28 mouse cellular contexts compared by ENCODE assay signal in genomic region chr16:35607250-35607649, GRCm38 (mm10).
DNase-seq lines count a peak whose midpoint lies in the region; ATAC-seq lines count a peak whose summit lies in the region.
"Had no signal": no experiment of that assay in that cellular context is flagged by ENCODE, and none has a peak within 500 bp of the region (broad histone marks: within the 10 kb centered on the region; RNA-seq: fewer than 3 reads in every experiment).

No protein-coding gene starts in this region.

- H3K4me1 ChIP-seq in forebrain, embryonic 12.5 days = peaks cover 88% of the 10 kb centered on the region
- peaks cover 59% of the 10 kb centered on the region for H3K4me1 ChIP-seq in forebrain, embryonic 16.5 days (replicated peaks; ENCODE audit: control insufficient read depth, insufficient read depth, low read length)

- whole genome bisulfite sequencing in forebrain, embryonic 12.5 days = 89% methylated on average over 3 of the region's 3 CpGs
- WGBS in forebrain, embryonic 16.5 days = 47% methylated on average over 3 of the region's 3 CpGs

- H3K9ac ChIP-seq in forebrain, embryonic 12.5 days = no peak overlapping the region
- no peak overlapping the region for H3K9ac ChIP-seq in forebrain, embryonic 16.5 days (replicated peaks; ENCODE audit: low read depth, low read length)
- H3K9ac ChIP-seq: embryonic facial prominence, embryonic 13.5 days; forebrain, embryonic 13.5 days; forebrain, postnatal 0 days; hindbrain, embryonic 12.5 days had no signal

- peak; percentile 73 for DNase-seq in left cerebral cortex, postnatal 4 days
- DNase-seq in left cerebral cortex, adult 18-20 months (ENCODE audit: low spot score in 2 of 2) = no peak
- peak; percentile 34 for DNase-seq in brain, adult 2 months (ENCODE audit: low read depth, low spot score)
- no peak for DNase-seq in spleen, postnatal 14 days (ENCODE audit: low spot score in 2 of 2)
- DNase-seq: adrenal gland, postnatal 10 days; adrenal gland, postnatal 36 days; B cell, adult 2 months; cerebellum, adult 11-12 months; cerebellum, adult 9-11 months; cerebellum, postnatal 36 days; embryo, embryonic 11 days; forebrain, postnatal 0 days; gastrocnemius, adult 2 months; gastrocnemius, postnatal 14 days; heart, adult 11 months had no signal

- no peak for ATAC-seq in forebrain, embryonic 12.5 days (ENCODE audit: low FRiP score)
- ATAC-seq in forebrain, embryonic 16.5 days = no peak
- ATAC-seq: forebrain, embryonic 13.5 days; forebrain, postnatal 0 days; hindbrain, embryonic 16.5 days; inflammation-experienced regulatory T-cells, adult 6 months; intestine, embryonic 16.5 days; Patski had no signal

- H3K27ac ChIP-seq in forebrain, embryonic 12.5 days = peak overlapping the region; percentile 46; the same call in 1 of the 2 replicates
- H3K27ac ChIP-seq in forebrain, embryonic 16.5 days (ENCODE audit: low read length) = no peak overlapping the region
- H3K27ac ChIP-seq: embryonic facial prominence, embryonic 10.5 days; embryonic facial prominence, embryonic 13.5 days; gastrocnemius, adult 2 months; hindbrain, embryonic 12.5 days had no signal

- no peaks in the 10 kb centered on the region for H3K27me3 ChIP-seq in forebrain, embryonic 12.5 days
- H3K27me3 ChIP-seq in forebrain, embryonic 16.5 days (replicated peaks; ENCODE audit: control insufficient read depth, insufficient read depth, low read length) = no peaks in the 10 kb centered on the region
- H3K27me3 ChIP-seq: embryonic facial prominence, embryonic 13.5 days; forebrain, embryonic 13.5 days; hindbrain, embryonic 12.5 days; Patski had no signal

- no peak overlapping the region for H3K4me2 ChIP-seq in forebrain, embryonic 12.5 days
- no peak overlapping the region for H3K4me2 ChIP-seq in forebrain, embryonic 16.5 days (ENCODE audit: low read length)
- H3K4me2 ChIP-seq: embryonic facial prominence, embryonic 13.5 days; forebrain, embryonic 13.5 days; heart, embryonic 11.5 days; hindbrain, embryonic 12.5 days had no signal

- H3K4me3 ChIP-seq in forebrain, embryonic 12.5 days (replicated peaks) = no peak overlapping the region
- H3K4me3 ChIP-seq in forebrain, embryonic 16.5 days (replicated peaks; ENCODE audit: low read length) = no peak overlapping the region
- H3K4me3 ChIP-seq: embryonic facial prominence, embryonic 10.5 days; embryonic facial prominence, embryonic 13.5 days; erythroblast, embryonic 14.5 days; forebrain, embryonic 13.5 days; gastrocnemius, adult 2 months; hindbrain, embryonic 12.5 days had no signal

- intact Hi-C loops in left cerebral cortex, postnatal 4 days (cut with DNase I) = no loop called here

- no peaks in the 10 kb centered on the region for H3K9me3 ChIP-seq in forebrain, embryonic 12.5 days
- no peaks in the 10 kb centered on the region for H3K9me3 ChIP-seq in forebrain, embryonic 16.5 days (ENCODE audit: control insufficient read depth, low read length)
- H3K9me3 ChIP-seq: embryonic facial prominence, embryonic 10.5 days; embryonic facial prominence, embryonic 13.5 days; forebrain, embryonic 13.5 days; G1E; hindbrain, embryonic 12.5 days had no signal

- no peaks in the 10 kb centered on the region; the same call in 1 of the 2 replicates for H3K36me3 ChIP-seq in forebrain, embryonic 12.5 days (replicated peaks)
- H3K36me3 ChIP-seq in forebrain, embryonic 16.5 days (ENCODE audit: control insufficient read depth, insufficient read depth) = no peaks in the 10 kb centered on the region
- H3K36me3 ChIP-seq: embryonic facial prominence, embryonic 10.5 days; embryonic facial prominence, embryonic 13.5 days; G1E; hindbrain, embryonic 12.5 days had no signal

Comparison
In these comparisons a context has a peak if more than half of its experiments do, and no peak if none do; other contexts are left out.
1. DNase-seq: peak in left cerebral cortex, postnatal 4 days (single experiment) and brain, adult 2 months (single experiment); none in left cerebral cortex, adult 18-20 months (0 of 2) and spleen, postnatal 14 days (0 of 2).